Mouse (Mus musculus) kidney, postnatal 0 days (tissue): Measurements from ENCODE around the gene Pigg. TPM values are rescaled to one million over a fixed set of nuclear protein-coding genes. Genes with fewer than 3 reads are reported as not detected.
A peak's percentile ranks its signal among the peaks of the same experiment; 100 is the strongest.

Experiments
- ATAC-seq: fragments of 200-750 bp; cut with Nextera tagmentation; replicated peaks from 2 replicates; pipeline ENCODE4 v1.8.0; 2017; ENCODE audit warnings: low read depth, moderate number of reproducible peaks, moderate TSS enrichment, moderate library complexity; ENCODE audit not compliant: low FRiP score
- DNase-seq: peaks from one replicate; pipeline ENCODE4 v3.0.0-alpha.2; 2016; ENCODE audit warnings: low spot score
- H3K27ac ChIP-seq: fragments of 300-500 bp; sonication (generic); 2 replicates; pipeline ENCODE4 v1.5.1; 2014; ENCODE audit warnings: mild to moderate bottlenecking
- H3K27me3 ChIP-seq: fragments of 300-500 bp; sonication (generic); 2 replicates; pipeline ENCODE4 v1.6.1; 2014; ENCODE audit warnings: low read length, mixed read lengths; ENCODE audit not compliant: insufficient read depth
- H3K36me3 ChIP-seq: fragments of 300-500 bp; sonication (generic); 2 replicates; pipeline ENCODE4 v1.6.1; 2014; ENCODE audit warnings: low read length, mixed read lengths; ENCODE audit not compliant: insufficient read depth
- H3K4me1 ChIP-seq: fragments of 300-500 bp; sonication (generic); replicated peaks from 2 replicates; pipeline ENCODE4 v1.6.1; 2014; ENCODE audit warnings: antibody characterized with exemption, low read length, mixed read lengths; ENCODE audit not compliant: insufficient read depth
- H3K4me2 ChIP-seq: fragments of 300-500 bp; sonication (generic); 2 replicates; pipeline ENCODE4 v1.6.1; 2014; ENCODE audit warnings: mild to moderate bottlenecking, low read length, moderate library complexity, mixed read lengths
- H3K4me3 ChIP-seq: fragments of 300-500 bp; sonication (generic); replicated peaks from 2 replicates; pipeline ENCODE4 v1.5.1; 2014; ENCODE audit warnings: low read depth, low read length
- H3K9ac ChIP-seq: fragments of 300-500 bp; sonication (generic); 2 replicates; pipeline ENCODE4 v1.6.1; 2014; ENCODE audit warnings: low read depth, low read length
- H3K9me3 ChIP-seq: fragments of 300-500 bp; sonication (generic); replicated peaks from 2 replicates; pipeline ENCODE4 v1.6.1; 2016; ENCODE audit warnings: low read length, inconsistent platforms, mixed read lengths
- CTCF ChIP-seq: IDR thresholded peaks from 2 replicates; pipeline ENCODE4 v1.5.1; 2016; ENCODE audit warnings: antibody characterized with exemption, low read depth, mild to moderate bottlenecking, moderate library complexity
- WGBS: fragments of 180-500 bp; shearing (Covaris S2); extraction: QIAGEN DNeasy Blood & Tissue Kit; methylation state at CpG from one replicate; pipeline ENCODE4 v1.1.7; 2014; 5-methylcytosine and 5-hydroxymethylcytosine counted together
- polyA plus RNA-seq: library from polyadenylated mRNA; unstranded; fragments of >200 nt; fragmentation: Nextera tagmentation; extraction: Ambion mirVana; gene quantifications from 2 replicates; pipeline ENCODE4 v1.2.1, GENCODE M21; 2015

Gene Pigg
- polyA plus RNA-seq, 1 experiment from 2014 or later = 4.3 TPM

GRCm38 (mm10) chr5:108366328-108366983 is 54.0 kb downstream of the Pigg start:
- DNase-seq (no peak), ATAC-seq (peak; percentile 53; the same call in 1 of the 2 replicates)
- peak overlapping the region; percentile 48 for H3K4me3 ChIP-seq
- H3K27me3 ChIP-seq = peaks cover 74% of the 10 kb centered on the region
- H3K36me3 ChIP-seq = no peaks in the 10 kb centered on the region
- TF ChIP-seq CTCF = no peak
- peak overlapping the region; percentile 94 for H3K4me2 ChIP-seq
- H3K27ac ChIP-seq = no peak overlapping the region
- H3K9ac ChIP-seq = 0 out of 2 replicates have a peak overlapping the region, but pooled peaks have one; percentile 49
- no peaks in the 10 kb centered on the region for H3K9me3 ChIP-seq
- WGBS = 2% methylated on average over 60 of the region's 60 CpGs
- peaks cover 29% of the 10 kb centered on the region for H3K4me1 ChIP-seq

- ATAC-seq (peak; percentile 48), DNase-seq (peak; percentile 64)
- Histone ChIP-seq H3K4me3 (peak overlapping the region; percentile 48), H3K4me2 (peak overlapping the region; percentile 94), H3K4me1 (peaks cover 29% of the 10 kb centered on the region), H3K9me3 (no peaks in the 10 kb centered on the region), H3K27ac (no peak overlapping the region), H3K36me3 (no peaks in the 10 kb centered on the region), H3K9ac (peak overlapping the region; percentile 49), H3K27me3 (peaks cover 79% of the 10 kb centered on the region)
- under 1% methylated on average over 46 of the region's 100 CpGs for WGBS
- peak; percentile 8; the same call in 1 of the 2 replicates for TF ChIP-seq CTCF
Measured at GRCm38 (mm10) chr5:108366984-108367841, 54.8 kb downstream of the Pigg start.

- peak; percentile 2 for DNase-seq
- Histone ChIP-seq H3K4me2 (peak within 1 kb of the TSS; percentile 94), H3K4me3 (peak within 1 kb of the TSS; percentile 48), H3K4me1 (peaks cover 29% of the 10 kb centered on the region), H3K36me3 (no peaks in the 10 kb centered on the region), H3K9ac (peak within 1 kb of the TSS; percentile 49), H3K9me3 (no peaks in the 10 kb centered on the region), H3K27me3 (peaks cover 86% of the 10 kb centered on the region), H3K27ac (no peak within 1 kb of the TSS)
- TF ChIP-seq CTCF = no peak
- 0% methylated on average over 15 of the region's 36 CpGs for WGBS
- ATAC-seq = 0 out of 2 replicates have a peak, but pooled peaks have one; percentile 34
Measured at GRCm38 (mm10) chr5:108367871-108368332, 55.5 kb downstream of the Pigg start, which contains the start of gene Gm42517. Gene Gm42517 (minus strand): TSS chr5:108367922.

GRCm38 (mm10) chr5:108368446-108368845 is 56.0 kb downstream of the Pigg start:
- ATAC-seq (no peak), DNase-seq (no peak)
- Histone ChIP-seq H3K27me3 (peaks cover 81% of the 10 kb centered on the region), H3K4me2 (peak overlapping the region; percentile 94), H3K4me1 (peaks cover 29% of the 10 kb centered on the region), H3K4me3 (peak overlapping the region; percentile 27), H3K9ac (no peak overlapping the region), H3K27ac (no peak overlapping the region), H3K36me3 (no peaks in the 10 kb centered on the region), H3K9me3 (no peaks in the 10 kb centered on the region)
- no peak for TF ChIP-seq CTCF
- WGBS = 4% methylated on average over 6 of the region's 6 CpGs

- WGBS = under 1% methylated on average over 49 of the region's 49 CpGs
- H3K4me1 ChIP-seq = peaks cover 29% of the 10 kb centered on the region
- ATAC-seq (no peak), DNase-seq (peak; percentile 3)
- peaks cover 76% of the 10 kb centered on the region for H3K27me3 ChIP-seq
- TF ChIP-seq CTCF = no peak
- H3K9me3 ChIP-seq = no peaks in the 10 kb centered on the region
- no peak overlapping the region for H3K27ac ChIP-seq
- peak overlapping the region; percentile 53 for H3K4me2 ChIP-seq
- no peak overlapping the region for H3K9ac ChIP-seq
- H3K4me3 ChIP-seq = peak overlapping the region; percentile 27
- H3K36me3 ChIP-seq = no peaks in the 10 kb centered on the region
Measured at GRCm38 (mm10) chr5:108368851-108369621, 56.6 kb downstream of the Pigg start.

- Histone ChIP-seq H3K9ac (no peak overlapping the region), H3K4me1 (peaks cover 29% of the 10 kb centered on the region), H3K36me3 (no peaks in the 10 kb centered on the region), H3K27ac (no peak overlapping the region), H3K4me3 (no peak overlapping the region), H3K9me3 (no peaks in the 10 kb centered on the region), H3K27me3 (peaks cover 67% of the 10 kb centered on the region), H3K4me2 (no peak overlapping the region)
- no peak for DNase-seq
- 4% methylated on average over 6 of the region's 6 CpGs for whole genome bisulfite sequencing
- TF ChIP-seq CTCF = no peak
- no peak for ATAC-seq
Measured at GRCm38 (mm10) chr5:108369964-108370363, 57.6 kb downstream of the Pigg start.
